Mouse (Mus musculus) liver, embryonic 12.5 days (tissue): ENCODE data around the gene Lztr1. TPM values are rescaled to one million over a fixed set of nuclear protein-coding genes. Genes with fewer than 3 reads are reported as not detected.

Experiments
- ATAC-seq: fragments of 200-750 bp; cut with Nextera tagmentation; 2 replicates; pipeline ENCODE4 v1.8.0; 2017; ENCODE audit warnings: moderate number of reproducible peaks, mild to moderate bottlenecking, moderate library complexity
- H3K27ac ChIP-seq: fragments of 300-500 bp; sonication (generic); 2 replicates; pipeline ENCODE4 v1.5.1; 2016; ENCODE audit warnings: mild to moderate bottlenecking
- H3K27me3 ChIP-seq: fragments of 300-500 bp; sonication (generic); replicated peaks from 2 replicates; pipeline ENCODE4 v1.6.1; 2016; ENCODE audit warnings: mild to moderate bottlenecking, moderate library complexity
- H3K36me3 ChIP-seq: fragments of 300-500 bp; sonication (generic); 2 replicates; pipeline ENCODE4 v1.6.1; 2016; ENCODE audit warnings: mild to moderate bottlenecking, moderate library complexity
- H3K4me1 ChIP-seq: fragments of 300-500 bp; sonication (generic); 2 replicates; pipeline ENCODE4 v1.6.1; 2016
- H3K4me2 ChIP-seq: fragments of 300-500 bp; sonication (generic); 2 replicates; pipeline ENCODE4 v1.6.1; 2016; ENCODE audit warnings: mild to moderate bottlenecking, moderate library complexity
- H3K4me3 ChIP-seq: fragments of 300-500 bp; sonication (generic); 2 replicates; pipeline ENCODE4 v1.5.1; 2016; ENCODE audit warnings: mild to moderate bottlenecking, moderate library complexity
- H3K9ac ChIP-seq: fragments of 300-500 bp; sonication (generic); 2 replicates; pipeline ENCODE4 v1.6.1; 2016; ENCODE audit warnings: mild to moderate bottlenecking, moderate library complexity
- H3K9me3 ChIP-seq: fragments of 300-500 bp; sonication (generic); replicated peaks from 2 replicates; pipeline ENCODE4 v1.6.1; 2016; ENCODE audit warnings: mild to moderate bottlenecking, moderate library complexity
- WGBS: fragments of 180-500 bp; shearing (Covaris S2); methylation state at CpG from one replicate; pipeline ENCODE4 v1.1.7; 2016; ENCODE audit not compliant: insufficient replicate concordance; 5-methylcytosine and 5-hydroxymethylcytosine counted together
- polyA plus RNA-seq: library from polyadenylated mRNA; unstranded; fragments of >200 nt; fragmentation: Nextera tagmentation; extraction: Ambion mirVana; gene quantifications from 2 replicates; pipeline ENCODE4 v1.2.1, GENCODE M21; 2016

Gene Lztr1
- 31.4 and 34.8 TPM in 2 replicates for polyA plus RNA-seq

GRCm38 (mm10) chr16:17508546-17509239 is at the start of gene Lztr1:
Gene Lztr1, plus strand, starts transcription at chr16:17508688.
- peak within 1 kb of the TSS; percentile 73 for H3K4me2 ChIP-seq
- peaks cover 30% of the 10 kb centered on the region for H3K27me3 ChIP-seq
- H3K9me3 ChIP-seq = no peaks in the 10 kb centered on the region
- H3K27ac ChIP-seq = peak within 1 kb of the TSS; percentile 92
- H3K4me1 ChIP-seq = peaks cover 25% of the 10 kb centered on the region
- peaks cover 19% of the 10 kb centered on the region for H3K36me3 ChIP-seq
- ATAC-seq = peak; percentile 98
- under 1% methylated on average over 50 of the region's 50 CpGs for WGBS
- peak within 1 kb of the TSS; percentile 80 for H3K9ac ChIP-seq
- H3K4me3 ChIP-seq = peak within 1 kb of the TSS; percentile 79

- peaks cover 60% of the 10 kb centered on the region for H3K36me3 ChIP-seq
- H3K9ac ChIP-seq = no peak overlapping the region
- H3K9me3 ChIP-seq = no peaks in the 10 kb centered on the region
- 73% methylated on average over 4 of the region's 4 CpGs for WGBS
- peaks cover 53% of the 10 kb centered on the region for H3K4me1 ChIP-seq
- H3K4me2 ChIP-seq = no peak overlapping the region
- ATAC-seq = no peak
- no peak overlapping the region for H3K4me3 ChIP-seq
- H3K27ac ChIP-seq = no peak overlapping the region
- H3K27me3 ChIP-seq = no peaks in the 10 kb centered on the region
Measured at GRCm38 (mm10) chr16:17460254-17460653, 48.2 kb upstream of the Lztr1 start.

GRCm38 (mm10) chr16:17461596-17461995 is 46.9 kb upstream of the Lztr1 start:
- 70% methylated on average over 1 of the region's 1 CpGs for WGBS
- Histone ChIP-seq H3K4me1 (peaks cover 47% of the 10 kb centered on the region), H3K9me3 (no peaks in the 10 kb centered on the region), H3K4me2 (peak overlapping the region; percentile 19), H3K36me3 (peaks cover 48% of the 10 kb centered on the region), H3K4me3 (no peak overlapping the region), H3K27ac (0 out of 2 replicates have a peak overlapping the region, but pooled peaks have one; percentile 13), H3K9ac (no peak overlapping the region), H3K27me3 (no peaks in the 10 kb centered on the region)
- ATAC-seq = no peak

GRCm38 (mm10) chr16:17463184-17463583 is 45.3 kb upstream of the Lztr1 start:
- Histone ChIP-seq H3K36me3 (peaks cover 40% of the 10 kb centered on the region), H3K4me3 (no peak overlapping the region), H3K9ac (no peak overlapping the region), H3K4me1 (peaks cover 36% of the 10 kb centered on the region), H3K27ac (no peak overlapping the region), H3K9me3 (no peaks in the 10 kb centered on the region), H3K4me2 (no peak overlapping the region), H3K27me3 (no peaks in the 10 kb centered on the region)
- 82% methylated on average over 2 of the region's 2 CpGs for WGBS
- ATAC-seq = no peak

- no peak for ATAC-seq
- Histone ChIP-seq H3K4me3 (no peak overlapping the region), H3K9ac (no peak overlapping the region), H3K36me3 (peaks cover 53% of the 10 kb centered on the region), H3K27ac (no peak overlapping the region), H3K4me1 (peaks cover 15% of the 10 kb centered on the region), H3K4me2 (no peak overlapping the region), H3K9me3 (no peaks in the 10 kb centered on the region), H3K27me3 (no peaks in the 10 kb centered on the region)
- 63% methylated on average over 4 of the region's 4 CpGs for WGBS
Measured at GRCm38 (mm10) chr16:17466875-17467663, 41.4 kb upstream of the Lztr1 start.

GRCm38 (mm10) chr16:17472498-17472897 is 36.0 kb upstream of the Lztr1 start:
- ATAC-seq = no peak
- Histone ChIP-seq H3K27ac (no peak overlapping the region), H3K27me3 (no peaks in the 10 kb centered on the region), H3K36me3 (peaks cover 77% of the 10 kb centered on the region), H3K9me3 (no peaks in the 10 kb centered on the region), H3K9ac (no peak overlapping the region), H3K4me1 (peaks cover 11% of the 10 kb centered on the region; the same call in 1 of the 2 replicates), H3K4me3 (no peak overlapping the region), H3K4me2 (no peak overlapping the region)
- WGBS = 68% methylated on average over 6 of the region's 6 CpGs

- H3K27me3 ChIP-seq = no peaks in the 10 kb centered on the region
- ATAC-seq = no peak
- H3K27ac ChIP-seq = no peak overlapping the region
- H3K9me3 ChIP-seq = no peaks in the 10 kb centered on the region
- H3K4me2 ChIP-seq = no peak overlapping the region
- H3K4me3 ChIP-seq = no peak overlapping the region
- no peak overlapping the region for H3K9ac ChIP-seq
- H3K36me3 ChIP-seq = peaks cover 86% of the 10 kb centered on the region
- peaks cover 27% of the 10 kb centered on the region for H3K4me1 ChIP-seq
Measured at GRCm38 (mm10) chr16:17474091-17474490, 34.4 kb upstream of the Lztr1 start.

- H3K9ac ChIP-seq = no peak overlapping the region
- WGBS = 80% methylated on average over 2 of the region's 2 CpGs
- H3K4me1 ChIP-seq = peaks cover 32% of the 10 kb centered on the region
- no peak for ATAC-seq
- no peak overlapping the region for H3K4me2 ChIP-seq
- H3K9me3 ChIP-seq = no peaks in the 10 kb centered on the region
- H3K36me3 ChIP-seq = peaks cover 85% of the 10 kb centered on the region
- H3K27ac ChIP-seq = no peak overlapping the region
- no peak overlapping the region for H3K4me3 ChIP-seq
- no peaks in the 10 kb centered on the region for H3K27me3 ChIP-seq
Measured at GRCm38 (mm10) chr16:17474761-17475160, 33.7 kb upstream of the Lztr1 start.

- Histone ChIP-seq H3K4me1 (peaks cover 37% of the 10 kb centered on the region), H3K27ac (no peak overlapping the region), H3K9ac (no peak overlapping the region), H3K4me3 (no peak overlapping the region), H3K4me2 (no peak overlapping the region), H3K27me3 (no peaks in the 10 kb centered on the region), H3K36me3 (peaks cover 82% of the 10 kb centered on the region), H3K9me3 (no peaks in the 10 kb centered on the region)
- WGBS = 83% methylated on average over 4 of the region's 4 CpGs
- no peak for ATAC-seq
Measured at GRCm38 (mm10) chr16:17475326-17475725, 33.2 kb upstream of the Lztr1 start.

- WGBS = 59% methylated on average over 4 of the region's 4 CpGs
- Histone ChIP-seq H3K27ac (no peak overlapping the region; the same call in 1 of the 2 replicates), H3K4me2 (no peak overlapping the region), H3K4me3 (no peak overlapping the region), H3K9ac (no peak overlapping the region), H3K4me1 (peaks cover 51% of the 10 kb centered on the region), H3K9me3 (no peaks in the 10 kb centered on the region), H3K27me3 (no peaks in the 10 kb centered on the region), H3K36me3 (peaks cover 68% of the 10 kb centered on the region)
- peak; percentile 45 for ATAC-seq
Measured at GRCm38 (mm10) chr16:17478331-17478943, 30.1 kb upstream of the Lztr1 start.

GRCm38 (mm10) chr16:17481465-17481864 is 27.0 kb upstream of the Lztr1 start:
- H3K27ac ChIP-seq = no peak overlapping the region
- H3K4me2 ChIP-seq = no peak overlapping the region
- no peak overlapping the region for H3K9ac ChIP-seq
- H3K36me3 ChIP-seq = peaks cover 79% of the 10 kb centered on the region
- no peaks in the 10 kb centered on the region for H3K27me3 ChIP-seq
- peak; percentile 57; the same call in 1 of the 2 replicates for ATAC-seq
- H3K4me1 ChIP-seq = peaks cover 55% of the 10 kb centered on the region
- H3K4me3 ChIP-seq = no peak overlapping the region
- no peaks in the 10 kb centered on the region for H3K9me3 ChIP-seq
- 28% methylated on average over 2 of the region's 2 CpGs for WGBS

GRCm38 (mm10) chr16:17486505-17486904 is 22.0 kb upstream of the Lztr1 start:
- H3K4me3 ChIP-seq = no peak overlapping the region
- H3K9me3 ChIP-seq = no peaks in the 10 kb centered on the region
- H3K4me1 ChIP-seq = peaks cover 38% of the 10 kb centered on the region
- no peak overlapping the region for H3K27ac ChIP-seq
- no peak overlapping the region for H3K9ac ChIP-seq
- H3K4me2 ChIP-seq = no peak overlapping the region
- peaks cover 23% of the 10 kb centered on the region for H3K27me3 ChIP-seq
- H3K36me3 ChIP-seq = peaks cover 56% of the 10 kb centered on the region
- 72% methylated on average over 3 of the region's 3 CpGs for WGBS
- no peak for ATAC-seq
